Mouse (Mus musculus): ENCODE measurements around the gene D13Ertd608e.
A peak's percentile ranks its signal among the peaks of the same experiment; 100 is the strongest.
"Not testable (repeated sequence)": the region's sequence is repeated elsewhere in the genome, so short reads cannot be mapped to it uniquely, and the experiment has no call there.

The D13Ertd608e gene

DNA sequence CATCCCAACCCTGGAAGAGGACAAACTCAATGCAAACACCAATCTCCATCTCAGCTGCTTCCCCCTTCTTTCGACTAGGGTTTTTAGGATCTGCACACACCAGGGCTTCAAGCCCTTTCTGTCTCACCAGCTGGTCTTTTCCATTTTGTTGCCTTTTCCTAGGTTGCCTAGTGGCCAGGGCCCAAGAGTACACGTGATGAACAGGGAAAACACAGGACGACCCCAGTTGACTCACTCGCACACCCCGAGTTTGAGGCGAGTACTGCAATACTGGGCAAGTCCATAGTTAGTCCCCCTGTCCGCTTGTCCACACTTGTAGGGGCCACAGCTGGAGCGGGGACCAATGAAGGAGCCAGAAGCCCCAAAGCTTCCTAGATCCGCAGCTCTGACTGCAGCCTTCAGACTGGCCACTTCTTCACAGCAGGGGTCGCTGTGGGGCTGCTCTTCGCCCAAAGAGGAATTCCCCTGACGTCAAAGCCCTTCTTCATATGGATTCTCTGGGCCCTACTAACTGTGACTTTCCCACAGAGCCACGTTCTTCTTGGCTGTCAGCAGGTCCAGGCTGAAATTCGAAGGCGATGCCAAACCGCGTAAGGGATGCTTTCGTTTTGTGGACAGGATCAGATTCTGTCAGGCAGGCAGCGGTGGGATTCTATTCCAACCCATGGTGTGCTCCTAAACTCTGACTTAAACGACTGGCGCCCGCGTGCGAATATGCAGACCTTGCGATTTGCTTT lies at the start of gene D13Ertd608e:
TSS of gene D13Ertd608e (plus strand) at position 687 of the 737 bp plus-strand sequence.
- peak; percentile 32 for DNase-seq (ENCODE audit: low read depth, low spot score)

DNA sequence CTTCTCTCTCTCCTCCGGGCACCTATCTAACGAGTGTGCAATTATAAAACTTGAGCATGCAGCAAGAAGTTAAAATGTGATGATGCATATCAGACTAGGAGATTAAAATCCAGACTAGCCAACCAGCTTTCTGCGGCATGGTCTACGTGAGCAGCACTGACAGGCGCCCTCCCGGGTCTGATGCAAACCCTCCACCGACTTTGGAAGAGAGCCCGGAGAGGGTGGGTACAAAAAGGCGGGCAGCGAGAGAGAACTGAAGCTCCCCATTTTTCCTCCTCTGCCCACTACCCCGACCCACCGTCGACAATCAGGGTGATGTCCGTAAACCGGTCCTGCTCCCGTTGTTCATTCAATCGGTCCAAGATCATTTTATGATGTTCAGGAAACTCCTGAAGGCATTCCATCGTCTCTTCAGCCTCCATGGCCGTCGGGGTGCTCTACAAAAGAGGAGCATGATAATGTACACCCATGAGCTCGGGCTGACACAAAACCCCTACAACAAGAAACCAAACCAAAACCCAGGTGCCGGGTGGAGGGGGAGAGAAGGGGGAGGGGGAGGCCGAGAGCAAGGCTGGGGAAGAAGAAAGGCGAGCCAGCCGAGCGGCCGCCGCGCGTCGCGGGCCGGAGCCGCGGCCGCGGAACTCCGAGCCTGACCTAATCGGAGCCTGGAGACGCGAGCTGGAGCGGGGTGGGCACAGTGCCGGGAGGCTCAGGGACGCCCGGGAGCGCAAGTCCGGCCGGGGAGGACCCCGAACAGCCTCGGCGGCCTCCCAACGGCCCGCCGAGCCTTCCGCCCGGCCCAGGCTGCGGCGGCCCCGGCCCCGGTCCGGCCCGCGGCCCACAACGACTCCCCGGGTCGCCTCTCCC lies 45.7 kb upstream of the D13Ertd608e start:
- peak; percentile 58 for DNase-seq (ENCODE audit: low read depth, low spot score)

DNA sequence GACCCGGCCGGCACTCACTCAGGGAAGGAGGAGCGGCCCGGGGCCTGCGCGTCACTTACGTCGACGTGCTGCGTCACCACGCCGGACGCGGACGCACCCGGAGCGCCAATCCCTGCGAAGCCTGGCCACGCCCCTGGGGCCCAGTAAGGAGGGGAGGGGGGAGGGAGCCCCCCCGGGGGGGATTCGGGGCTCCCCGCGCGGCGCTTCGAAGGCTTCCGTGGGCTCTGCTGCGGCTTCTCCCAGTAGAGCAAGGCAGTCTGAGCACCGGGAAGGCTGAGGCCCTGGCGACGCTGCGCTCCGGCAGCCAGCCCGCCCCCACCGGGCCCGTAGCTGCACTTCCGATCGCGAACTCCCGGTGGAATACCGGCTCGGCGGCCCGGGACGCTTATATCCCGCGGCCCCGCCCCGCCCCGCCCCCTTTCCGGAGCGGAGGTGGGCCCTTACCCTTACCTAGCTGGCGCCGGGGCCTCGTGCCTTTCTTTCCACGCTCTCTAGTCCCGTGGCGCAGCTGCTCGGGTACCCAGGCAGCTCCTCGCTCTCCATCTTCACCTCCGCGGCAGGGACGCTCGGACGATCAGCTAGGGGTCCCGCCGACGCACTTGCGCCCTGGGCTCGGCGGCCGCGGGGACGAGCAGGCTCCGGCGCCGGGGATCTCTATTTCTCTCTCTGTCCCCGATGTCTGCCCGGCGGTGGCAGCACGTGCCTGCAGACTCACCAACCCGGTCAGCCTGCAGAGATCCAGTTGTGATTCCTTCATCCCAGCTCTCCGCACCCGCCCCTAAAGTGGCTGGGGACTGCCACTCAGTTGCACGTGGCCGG lies 44.8 kb upstream of the D13Ertd608e start, which contains the start of gene Zfp131:
TSS of gene Zfp131 (minus strand) at position 129 of the 819 bp plus-strand sequence.
- DNase-seq (ENCODE audit: low read depth, low spot score): peak; percentile 96

DNA sequence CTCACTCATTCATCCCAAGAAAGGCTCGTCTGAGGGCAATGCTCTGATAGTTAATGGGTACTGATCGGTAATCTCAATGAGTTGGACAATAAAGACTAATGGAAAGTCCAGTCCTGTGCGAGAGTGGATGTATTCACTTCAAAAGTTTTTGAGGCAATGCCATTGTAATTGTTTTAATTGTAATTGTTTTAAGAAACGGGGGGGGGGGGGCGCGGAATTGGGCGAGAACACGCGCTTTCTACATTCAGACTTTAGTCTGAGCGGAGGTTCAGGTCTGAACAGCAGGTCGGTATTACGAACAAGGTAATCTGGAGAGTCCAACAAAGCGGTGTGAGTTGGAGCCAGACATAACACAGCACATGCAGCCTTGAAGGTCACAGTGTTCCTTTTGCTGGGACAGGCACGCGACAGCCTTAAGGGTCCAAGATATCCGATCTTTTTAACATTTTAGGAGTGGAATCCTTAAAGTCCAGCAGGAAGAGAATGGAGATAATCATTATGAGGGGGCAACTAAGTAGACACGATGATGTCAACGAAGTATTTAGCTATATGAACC lies 44.1 kb upstream of the D13Ertd608e start:
- DNase-seq (ENCODE audit: low read depth, low spot score): peak; percentile 12

DNA sequence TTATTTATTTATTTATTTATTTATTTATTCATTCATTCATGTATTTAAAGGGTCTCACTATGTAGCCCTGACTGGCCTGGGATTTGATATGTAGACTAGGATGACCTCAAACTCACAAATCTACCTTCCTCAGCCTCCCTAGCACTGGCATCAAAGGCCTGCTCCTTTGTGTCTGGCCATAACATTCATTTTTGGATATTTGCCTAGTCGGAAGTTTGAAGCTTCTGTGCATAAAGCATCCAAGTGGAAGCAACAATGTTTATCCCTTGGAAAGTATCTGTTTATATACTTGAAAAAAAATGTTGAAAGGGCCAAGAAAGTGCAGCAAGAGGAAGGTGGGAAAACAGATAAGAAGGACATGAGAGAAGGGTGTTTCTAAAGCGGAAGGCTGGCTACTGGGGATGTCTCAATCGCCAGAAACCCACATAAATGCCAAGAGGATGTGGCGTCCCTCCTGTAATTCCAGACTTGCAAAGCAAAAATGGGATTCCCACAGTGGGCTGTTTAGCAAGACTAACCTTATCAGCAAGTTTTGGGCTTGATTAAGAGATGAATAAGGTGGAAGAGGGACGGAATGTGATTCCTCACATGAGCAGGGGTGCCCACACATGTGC lies 42.9 kb upstream of the D13Ertd608e start:
- no peak for DNase-seq (ENCODE audit: low read depth, low spot score)

DNA sequence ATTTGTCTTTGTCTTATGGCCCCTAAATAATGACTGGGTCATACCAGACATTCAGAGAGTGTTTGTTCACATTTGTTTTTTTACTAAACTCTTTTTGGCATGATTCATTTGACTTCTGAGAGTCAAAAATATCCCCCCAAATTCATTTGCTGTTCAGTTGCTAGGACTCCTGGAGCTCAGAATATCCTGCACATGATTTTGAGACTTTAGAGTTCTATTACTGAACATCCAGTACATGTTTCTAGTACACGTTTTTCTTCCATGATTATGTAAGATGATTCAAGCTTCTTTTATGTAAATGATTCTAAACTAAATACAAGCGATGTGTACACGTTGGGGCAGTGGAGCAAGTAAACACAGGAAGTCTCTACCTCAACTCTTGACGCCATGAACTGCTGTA lies 38.1 kb upstream of the D13Ertd608e start:
- no peak for DNase-seq (ENCODE audit: low read depth, low spot score)

DNA sequence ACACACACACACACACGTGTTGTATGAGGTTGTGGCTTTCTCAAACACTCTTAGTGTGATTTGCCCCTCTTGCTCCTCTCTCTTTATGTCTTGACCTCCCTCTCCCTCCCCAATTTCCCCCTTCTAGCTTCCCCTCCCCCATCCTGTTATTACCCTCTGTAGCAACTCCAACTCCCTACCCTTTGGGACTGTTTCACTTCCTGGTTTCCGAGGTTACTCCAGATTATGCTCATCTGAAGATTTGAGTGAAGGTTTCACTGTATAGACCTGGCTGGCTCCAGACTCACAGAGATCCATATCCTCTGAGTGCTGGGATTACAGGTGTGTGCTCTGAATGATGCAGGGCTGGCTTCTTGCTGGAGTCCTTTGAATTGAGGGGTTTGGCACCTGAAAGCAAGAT lies 26.9 kb upstream of the D13Ertd608e start:
- DNase-seq (ENCODE audit: low read depth, low spot score): no peak

DNA sequence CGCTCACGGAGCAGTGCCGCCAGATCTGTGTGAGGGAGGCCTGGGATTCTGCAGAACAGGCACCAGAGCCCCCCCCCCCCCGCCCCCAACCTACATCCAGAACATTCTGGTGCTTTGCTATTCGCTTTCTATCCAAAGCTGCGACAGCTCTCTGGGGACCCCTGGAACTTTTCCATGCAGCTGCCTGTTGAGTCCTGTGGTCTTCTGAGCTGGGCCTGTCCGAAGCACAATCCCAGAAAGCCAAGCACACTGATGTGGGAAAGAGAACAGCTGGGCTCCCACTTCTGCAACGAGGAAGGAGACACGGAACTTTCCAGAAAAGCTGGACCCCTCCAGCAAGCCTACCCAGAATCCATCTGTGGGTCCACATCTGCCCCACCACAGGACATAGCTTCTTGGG lies 25.8 kb upstream of the D13Ertd608e start:
- DNase-seq (ENCODE audit: low read depth, low spot score): no peak

DNA sequence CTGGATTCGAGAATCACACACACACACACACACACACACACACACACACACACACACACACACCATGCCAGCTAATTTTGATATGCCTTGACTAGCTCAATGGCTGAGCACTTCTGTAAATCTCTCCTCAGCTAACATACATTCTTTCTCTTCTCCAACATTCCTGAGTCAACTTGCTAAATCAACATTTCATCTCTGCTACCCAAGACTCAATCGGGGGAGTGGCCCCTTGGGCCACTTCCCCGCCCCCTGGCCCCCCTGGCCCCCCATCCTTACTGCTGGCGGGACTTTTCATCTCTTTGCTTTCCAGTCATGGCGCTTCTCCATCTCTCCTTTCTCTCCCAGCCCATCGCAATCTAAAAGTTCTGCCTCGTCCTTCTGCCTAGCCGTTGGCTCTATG lies 19.0 kb upstream of the D13Ertd608e start:
- DNase-seq (ENCODE audit: low read depth, low spot score): no peak

DNA sequence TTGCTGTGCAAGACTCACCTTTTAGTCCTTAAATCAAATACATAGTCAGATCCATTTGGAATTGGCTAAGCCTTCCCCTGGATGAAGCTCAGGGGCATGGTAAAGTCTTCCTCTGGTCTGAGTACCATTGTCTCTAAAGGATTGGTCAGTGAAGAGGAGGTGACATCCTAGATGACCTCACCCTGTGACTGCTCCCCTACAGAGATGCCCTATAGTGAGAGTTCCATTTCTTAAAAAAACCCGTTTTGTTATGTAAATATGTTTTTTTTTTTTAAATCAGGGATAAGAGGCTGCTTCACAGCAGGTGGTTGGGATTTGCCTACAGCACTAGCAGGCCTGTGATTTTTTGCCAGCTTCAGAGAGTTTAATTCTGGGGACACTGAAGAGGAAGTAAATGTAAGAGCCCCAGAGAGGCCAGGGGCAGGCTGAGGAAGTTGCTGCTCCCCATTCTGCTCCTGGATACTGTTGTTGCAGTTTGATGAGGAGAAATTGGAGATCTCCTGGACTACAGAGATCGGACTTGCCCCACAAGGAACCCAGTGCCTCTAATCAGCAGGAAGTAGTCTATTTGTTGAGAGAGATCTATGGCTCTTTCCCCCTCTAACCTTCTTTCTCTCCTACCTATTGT lies 18.1 kb upstream of the D13Ertd608e start:
- DNase-seq (ENCODE audit: low read depth, low spot score): no peak

DNA sequence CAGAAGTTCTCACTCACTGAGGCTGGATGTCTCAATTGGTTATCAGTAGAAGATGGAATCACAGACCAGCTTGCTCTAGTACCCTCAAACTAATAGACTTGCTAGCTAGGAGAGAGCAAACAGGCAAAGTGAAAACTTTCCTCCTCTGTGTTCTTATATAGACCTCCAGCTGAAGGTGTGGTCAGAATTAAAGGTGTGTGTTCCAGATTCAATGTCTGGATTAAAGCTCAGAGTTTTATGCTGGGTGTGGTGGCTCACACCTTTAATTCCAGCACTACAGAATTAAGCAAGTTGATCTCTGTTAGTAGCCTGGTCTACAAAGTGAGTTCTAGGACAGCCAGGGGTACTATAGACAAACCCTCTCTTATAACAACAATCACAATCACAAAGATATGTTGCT lies 5.7 kb upstream of the D13Ertd608e start, which contains the start of gene AF067063:
TSS of gene AF067063 (minus strand) at position 101 of the 400 bp plus-strand sequence.
- DNase-seq (ENCODE audit: low read depth, low spot score): not testable (repeated sequence)

DNA sequence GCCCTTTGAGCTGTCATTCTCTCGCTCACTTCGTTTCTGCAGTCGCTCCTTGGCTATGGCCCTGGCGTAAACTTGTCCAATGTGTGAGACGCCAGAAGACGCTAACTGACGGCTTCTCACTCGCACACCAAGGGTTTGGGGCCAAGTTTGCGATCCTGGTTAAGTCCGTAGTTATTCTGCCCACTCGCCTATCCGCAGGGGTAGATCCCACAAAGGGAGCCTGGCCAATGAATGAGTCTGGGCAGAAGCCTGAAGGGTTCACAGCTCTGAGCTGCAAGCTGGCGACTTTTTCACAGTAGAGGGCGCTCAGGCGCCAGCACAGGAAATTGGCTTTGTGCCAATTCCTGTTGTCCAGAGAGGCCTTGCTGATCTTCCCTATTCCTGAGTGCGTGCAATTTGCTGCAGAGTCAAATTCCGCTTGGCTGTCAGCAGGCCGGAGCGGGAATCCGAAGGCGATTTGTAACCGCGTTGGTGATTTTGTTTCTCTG lies 562 bp downstream of the D13Ertd608e start:
- DNase-seq (ENCODE audit: low read depth, low spot score): peak; percentile 55

DNA sequence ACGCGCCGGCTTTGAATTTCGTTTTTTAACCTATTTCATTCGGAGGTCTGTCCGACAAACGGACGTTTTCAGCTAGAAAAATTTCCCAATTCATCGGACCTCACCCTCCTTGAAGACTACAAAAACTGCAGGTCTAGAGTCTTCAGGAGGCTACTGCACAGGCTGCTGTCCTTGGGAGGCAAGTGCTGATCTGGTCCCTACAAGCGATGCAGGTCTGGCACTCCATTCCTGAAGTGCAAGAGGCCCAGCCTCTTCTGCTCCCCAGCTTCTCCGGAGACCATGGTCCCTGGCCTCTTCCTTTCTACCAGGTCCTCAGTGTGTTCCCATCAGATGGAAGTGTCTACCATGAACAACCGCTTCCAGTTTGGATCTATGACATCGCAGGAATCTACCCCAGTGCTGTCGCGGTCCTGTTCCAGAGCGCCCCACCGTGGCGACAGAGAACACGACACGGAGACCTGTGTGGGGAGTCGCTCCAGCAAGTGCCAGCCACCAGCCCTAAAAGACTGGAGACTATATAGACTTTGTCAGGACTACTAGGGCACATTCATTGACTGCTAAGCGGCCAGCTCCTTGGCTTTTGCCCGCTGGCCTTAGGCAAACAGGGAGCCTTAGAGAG lies 2.0 kb downstream of the D13Ertd608e start:
- peak; percentile 49 for DNase-seq (ENCODE audit: low read depth, low spot score)

DNA sequence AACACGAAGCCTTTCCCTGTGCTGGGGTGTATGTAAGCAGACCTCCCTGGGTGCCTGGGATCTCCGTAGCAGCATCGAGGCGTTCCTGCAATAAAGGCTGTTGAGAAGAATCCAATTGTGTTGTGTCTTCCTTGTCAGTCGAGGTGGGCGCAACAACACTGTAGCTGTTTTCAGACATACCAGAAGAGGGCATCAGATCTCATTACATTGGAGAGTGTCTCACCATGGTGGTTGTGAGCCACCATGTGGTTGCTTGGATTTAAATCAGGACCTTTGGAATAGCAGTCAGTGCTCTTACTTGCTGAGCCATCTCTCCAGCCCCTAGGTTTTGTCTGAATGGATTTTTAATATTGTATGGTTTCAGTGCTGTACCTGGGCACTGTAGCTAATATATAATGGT lies 4.2 kb downstream of the D13Ertd608e start:
- not testable (repeated sequence) for DNase-seq (ENCODE audit: low read depth, low spot score)

DNA sequence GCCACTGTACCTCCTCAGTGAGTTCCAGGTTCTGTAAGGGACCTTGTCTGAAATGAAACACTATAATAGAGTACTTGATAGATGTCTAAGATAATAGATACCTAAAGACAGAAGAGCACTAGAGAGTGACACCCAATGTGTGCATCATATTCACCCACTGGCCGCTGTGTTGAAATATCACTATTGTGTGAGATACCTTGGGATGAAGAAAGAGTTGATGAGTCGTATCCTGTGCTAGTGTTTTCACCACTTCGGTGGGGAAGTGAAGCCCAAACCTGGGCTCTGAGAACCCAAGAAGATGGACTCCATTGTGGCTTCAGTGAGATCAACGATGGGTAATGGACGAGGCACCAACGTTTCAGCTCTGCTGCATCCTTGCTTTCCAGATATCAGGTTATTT lies 26.6 kb downstream of the D13Ertd608e start:
- DNase-seq (ENCODE audit: low read depth, low spot score): not testable (repeated sequence)

DNA sequence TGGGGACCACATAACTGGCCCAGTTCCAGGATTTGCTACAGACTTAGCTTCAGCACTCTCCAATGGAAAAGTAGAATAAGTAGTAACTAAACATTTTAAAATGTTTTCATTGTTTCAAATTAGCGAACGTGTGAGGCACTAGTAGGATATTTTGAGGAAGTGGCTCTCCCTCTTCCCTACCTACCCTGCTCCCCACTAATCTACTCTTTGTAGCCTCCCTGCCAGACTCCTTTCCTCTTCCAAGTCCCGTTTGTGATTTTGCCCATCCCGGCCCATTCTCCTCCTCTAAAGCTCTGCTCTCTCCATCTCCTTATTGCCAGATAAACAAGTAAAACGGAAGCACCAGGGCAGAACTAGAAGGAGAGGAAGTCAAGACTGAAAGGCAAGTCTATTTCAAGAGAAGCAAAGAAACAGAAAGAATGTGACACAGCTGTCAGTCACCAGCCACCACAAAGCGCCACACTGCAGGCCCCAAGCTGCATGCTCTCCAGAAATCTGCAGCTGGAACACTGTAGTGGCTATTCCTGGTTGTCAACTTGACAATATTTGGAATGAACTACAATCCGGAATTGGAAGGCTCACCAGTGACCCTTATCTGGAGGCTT lies 28.7 kb downstream of the D13Ertd608e start:
- DNase-seq (ENCODE audit: low read depth, low spot score): not testable (repeated sequence)

DNA sequence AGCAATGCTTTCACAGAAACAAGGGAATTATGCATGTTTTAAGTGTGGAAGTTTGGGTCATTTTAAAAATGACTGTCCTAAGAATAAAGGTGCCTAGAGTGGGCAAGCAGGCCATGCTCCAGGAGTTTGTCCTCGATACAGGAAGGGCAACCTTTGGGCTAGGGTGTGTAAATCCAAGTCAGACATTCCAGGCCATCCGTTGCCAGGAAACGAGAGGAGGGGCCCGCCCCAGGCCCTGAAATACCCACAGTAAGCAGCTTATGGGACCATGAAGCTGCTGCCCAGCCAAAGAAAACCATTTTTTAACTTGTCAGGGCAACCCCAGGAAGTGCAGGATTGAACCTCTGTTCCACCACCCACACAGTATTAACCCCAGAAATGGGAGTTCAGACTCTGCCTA lies 51.1 kb downstream of the D13Ertd608e start:
- DNase-seq (ENCODE audit: low read depth, low spot score): peak; percentile 10

DNA sequence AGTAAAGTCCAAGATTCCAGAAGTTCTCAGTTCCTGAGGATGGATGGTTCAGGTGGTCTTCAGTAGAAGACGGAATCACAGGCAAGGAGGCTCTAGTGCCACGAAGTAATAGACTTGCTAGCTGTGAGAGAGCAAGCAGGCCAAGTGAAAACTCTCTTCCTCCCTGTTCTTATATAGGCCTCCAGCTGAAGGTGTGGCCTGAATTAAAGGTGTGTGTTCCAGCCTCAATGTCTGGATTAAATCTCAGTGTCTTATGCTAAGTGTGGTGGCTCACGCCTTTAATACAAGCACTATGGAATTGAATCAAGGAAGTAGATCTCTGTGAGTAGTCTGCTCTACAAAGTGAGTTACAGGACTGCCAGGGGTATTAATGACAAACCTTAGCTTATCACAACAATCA lies 58.9 kb downstream of the D13Ertd608e start, which contains the start of gene Tcstv1:
TSS of gene Tcstv1 (minus strand) at position 101 of the 400 bp plus-strand sequence.
- not testable (repeated sequence) for DNase-seq (ENCODE audit: low read depth, low spot score)
